In the genomic region with DNA sequence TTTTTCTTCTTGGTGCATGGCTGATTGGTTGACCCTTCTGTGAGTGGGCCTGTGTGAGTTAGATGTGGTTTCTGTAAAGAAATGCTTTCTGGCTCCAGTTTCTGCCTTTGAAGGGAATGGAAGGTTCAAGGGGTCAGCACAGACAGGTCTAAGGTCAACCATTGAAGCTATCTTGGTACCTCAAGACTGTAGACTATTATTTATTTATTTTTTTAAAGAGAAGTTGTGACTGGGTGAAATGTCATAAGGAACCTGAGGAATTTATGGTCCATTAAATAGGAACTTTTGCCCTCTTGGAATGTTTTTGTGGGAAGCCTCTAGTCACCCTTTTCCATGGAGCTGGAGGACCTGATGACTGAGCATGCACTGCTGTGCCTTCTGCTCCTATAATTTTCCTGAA, we compare ENCODE assay signal across 15 mouse cellular contexts.
"Had no signal": no experiment of that assay in that cellular context is flagged by ENCODE, and none has a peak within 500 bp of the region (broad histone marks: within the 10 kb centered on the region; RNA-seq: fewer than 3 reads in every experiment).

No protein-coding gene starts in this region.

- H3K36me3 ChIP-seq: limb, embryonic 12.5 days; liver, embryonic 13.5 days; lung, embryonic 15.5 days; neural tube, embryonic 13.5 days; stomach, embryonic 15.5 days had no signal

- H3K27ac ChIP-seq: layer of hippocampus, adult 2 months; limb, embryonic 12.5 days; liver, embryonic 13.5 days; lung, embryonic 15.5 days; macrophage; neural tube, embryonic 13.5 days; stomach, embryonic 15.5 days had no signal

- H3K9me3 ChIP-seq: limb, embryonic 12.5 days; liver, embryonic 13.5 days; lung, embryonic 15.5 days; neural tube, embryonic 13.5 days; stomach, embryonic 15.5 days had no signal

- H3K27me3 ChIP-seq: limb, embryonic 12.5 days; liver, embryonic 13.5 days; lung, embryonic 15.5 days; neural tube, embryonic 13.5 days; stomach, embryonic 15.5 days had no signal

- DNase-seq: kidney, postnatal 36 days; liver; liver, embryonic 13.5 days; liver, postnatal 0 days; lung, postnatal 14 days; midbrain, embryonic 14.5 days; right cerebral cortex, postnatal 14 days; thymus, postnatal 36 days had no signal

- H3K9ac ChIP-seq: limb, embryonic 12.5 days; liver, embryonic 13.5 days; liver, postnatal 0 days; lung, embryonic 15.5 days; neural tube, embryonic 13.5 days; stomach, embryonic 15.5 days had no signal

- H3K4me2 ChIP-seq: limb, embryonic 12.5 days; liver, embryonic 13.5 days; lung, embryonic 15.5 days; neural tube, embryonic 13.5 days; stomach, embryonic 15.5 days had no signal

- H3K4me3 ChIP-seq: layer of hippocampus, adult 2 months; limb, embryonic 12.5 days; liver, embryonic 13.5 days; lung, embryonic 15.5 days; neural tube, embryonic 13.5 days; stomach, embryonic 15.5 days had no signal

- ATAC-seq: intestine, embryonic 16.5 days; liver, postnatal 0 days had no signal

- H3K4me1 ChIP-seq: limb, embryonic 12.5 days; liver, embryonic 13.5 days; lung, embryonic 15.5 days; neural tube, embryonic 13.5 days; stomach, embryonic 15.5 days had no signal
